Mouse (Mus musculus) midbrain, embryonic 12.5 days (tissue): ENCODE data around the gene Ccdc86. TPM values are rescaled to one million over a fixed set of nuclear protein-coding genes. Genes with fewer than 3 reads are reported as not detected.
A peak's percentile ranks its signal among the peaks of the same experiment; 100 is the strongest.

Experiments
- ATAC-seq: fragments of 200-750 bp; cut with Nextera tagmentation; 2 replicates; pipeline ENCODE4 v1.8.0; 2017; ENCODE audit warnings: low read depth, moderate TSS enrichment, moderate library complexity; ENCODE audit not compliant: low FRiP score
- H3K27ac ChIP-seq: fragments of 300-500 bp; sonication (generic); replicated peaks from 2 replicates; pipeline ENCODE4 v1.5.1; 2016; ENCODE audit warnings: mild to moderate bottlenecking
- H3K27me3 ChIP-seq: fragments of 300-500 bp; sonication (generic); 2 replicates; pipeline ENCODE4 v1.6.1; 2016; ENCODE audit warnings: mild to moderate bottlenecking
- H3K36me3 ChIP-seq: fragments of 300-500 bp; sonication (generic); 2 replicates; pipeline ENCODE4 v1.6.1; 2016
- H3K4me1 ChIP-seq: fragments of 300-500 bp; sonication (generic); 2 replicates; pipeline ENCODE4 v1.6.1; 2016
- H3K4me2 ChIP-seq: fragments of 300-500 bp; sonication (generic); replicated peaks from 2 replicates; pipeline ENCODE4 v1.6.1; 2016; ENCODE audit warnings: mild to moderate bottlenecking, moderate library complexity
- H3K4me3 ChIP-seq: fragments of 300-500 bp; sonication (generic); 2 replicates; pipeline ENCODE4 v1.5.1; 2016; ENCODE audit warnings: mild to moderate bottlenecking
- H3K9ac ChIP-seq: fragments of 300-500 bp; sonication (generic); replicated peaks from 2 replicates; pipeline ENCODE4 v1.6.1; 2016; ENCODE audit warnings: mild to moderate bottlenecking, moderate library complexity
- H3K9me3 ChIP-seq: fragments of 300-500 bp; sonication (generic); 2 replicates; pipeline ENCODE4 v1.6.1; 2016; ENCODE audit warnings: mild to moderate bottlenecking
- WGBS: fragments of 180-500 bp; shearing (Covaris S2); methylation state at CpG from one replicate; pipeline ENCODE4 v1.1.7; 2016; 5-methylcytosine and 5-hydroxymethylcytosine counted together
- polyA plus RNA-seq: library from polyadenylated mRNA; unstranded; fragments of >200 nt; fragmentation: Nextera tagmentation; extraction: Ambion mirVana; gene quantifications from 2 replicates; pipeline ENCODE4 v1.2.1, GENCODE M21; 2016

The Ccdc86 gene
- 21.6 and 23.7 TPM in 2 replicates for polyA plus RNA-seq

GRCm38 (mm10) chr19:10949112-10949511, at the start of gene Ccdc86:
Gene Ccdc86, minus strand, starts transcription at chr19:10949266.
- 0 out of 2 replicates have a peak within 1 kb of the TSS, but pooled peaks have one; percentile 25 for H3K27ac ChIP-seq

GRCm38 (mm10) chr19:10993150-10993549, 44.1 kb upstream of the Ccdc86 start, which contains the start of gene Ms4a15:
Gene Ms4a15, minus strand, starts transcription at chr19:10993250.
- ATAC-seq, result no peak
- Histone ChIP-seq H3K4me2 (no peak within 1 kb of the TSS), H3K9ac (no peak within 1 kb of the TSS), H3K4me3 (no peak within 1 kb of the TSS), H3K9me3 (no peaks in the 10 kb centered on the region), H3K27me3 (no peaks in the 10 kb centered on the region), H3K27ac (no peak within 1 kb of the TSS), H3K4me1 (no peaks in the 10 kb centered on the region), H3K36me3 (no peaks in the 10 kb centered on the region)
- WGBS, result 84% methylated on average over 7 of the region's 7 CpGs

More at GRCm38 (mm10) chr19:10949112-10949511, at the start of gene Ccdc86:
- no peaks in the 10 kb centered on the region for H3K27me3 ChIP-seq
- peak within 1 kb of the TSS; percentile 90 for H3K9ac ChIP-seq
- H3K4me1 ChIP-seq, result peaks cover 30% of the 10 kb centered on the region
- no peaks in the 10 kb centered on the region for H3K9me3 ChIP-seq
- ATAC-seq, result peak; percentile 98
- peak within 1 kb of the TSS; percentile 74 for H3K4me3 ChIP-seq
- H3K4me2 ChIP-seq, result peak within 1 kb of the TSS; percentile 100
- H3K36me3 ChIP-seq, result peaks cover 21% of the 10 kb centered on the region
- WGBS, result 1% methylated on average over 30 of the region's 30 CpGs

- H3K9me3 ChIP-seq, result no peaks in the 10 kb centered on the region
- H3K4me2 ChIP-seq, result no peak overlapping the region
- ATAC-seq, result no peak
- H3K4me1 ChIP-seq, result no peaks in the 10 kb centered on the region
- H3K36me3 ChIP-seq, result no peaks in the 10 kb centered on the region
- no peak overlapping the region for H3K27ac ChIP-seq
- H3K9ac ChIP-seq, result no peak overlapping the region
- no peak overlapping the region for H3K4me3 ChIP-seq
- no peaks in the 10 kb centered on the region for H3K27me3 ChIP-seq
Observed at GRCm38 (mm10) chr19:10991911-10992310, 42.8 kb upstream of the Ccdc86 start.

- Histone ChIP-seq H3K9ac (no peak overlapping the region), H3K4me3 (no peak overlapping the region), H3K4me2 (no peak overlapping the region), H3K9me3 (no peaks in the 10 kb centered on the region), H3K27ac (no peak overlapping the region), H3K27me3 (no peaks in the 10 kb centered on the region), H3K36me3 (no peaks in the 10 kb centered on the region), H3K4me1 (no peaks in the 10 kb centered on the region)
- ATAC-seq, result no peak
- 52% methylated on average over 1 of the region's 1 CpGs for WGBS
Observed at GRCm38 (mm10) chr19:10990751-10991150, 41.7 kb upstream of the Ccdc86 start.

- Histone ChIP-seq H3K4me2 (no peak overlapping the region), H3K4me3 (no peak overlapping the region), H3K36me3 (no peaks in the 10 kb centered on the region), H3K27ac (no peak overlapping the region), H3K4me1 (no peaks in the 10 kb centered on the region), H3K9me3 (no peaks in the 10 kb centered on the region), H3K27me3 (no peaks in the 10 kb centered on the region), H3K9ac (no peak overlapping the region)
- 91% methylated on average over 1 of the region's 1 CpGs for WGBS
- no peak for ATAC-seq
Observed at GRCm38 (mm10) chr19:10988563-10988962, 39.5 kb upstream of the Ccdc86 start.

- ATAC-seq, result no peak
- no peak overlapping the region for H3K4me2 ChIP-seq
- H3K4me3 ChIP-seq, result no peak overlapping the region
- 87% methylated on average over 4 of the region's 4 CpGs for WGBS
- no peaks in the 10 kb centered on the region for H3K27me3 ChIP-seq
- H3K36me3 ChIP-seq, result no peaks in the 10 kb centered on the region
- no peak overlapping the region for H3K9ac ChIP-seq
- no peaks in the 10 kb centered on the region for H3K9me3 ChIP-seq
- no peak overlapping the region for H3K27ac ChIP-seq
- no peaks in the 10 kb centered on the region for H3K4me1 ChIP-seq
Observed at GRCm38 (mm10) chr19:10985889-10986288, 36.8 kb upstream of the Ccdc86 start.

- no peaks in the 10 kb centered on the region for H3K36me3 ChIP-seq
- no peak overlapping the region for H3K9ac ChIP-seq
- H3K4me2 ChIP-seq, result no peak overlapping the region
- H3K4me3 ChIP-seq, result no peak overlapping the region
- 82% methylated on average over 13 of the region's 13 CpGs for WGBS
- no peaks in the 10 kb centered on the region for H3K9me3 ChIP-seq
- no peak for ATAC-seq
- H3K27ac ChIP-seq, result no peak overlapping the region
- H3K4me1 ChIP-seq, result peaks cover 4% of the 10 kb centered on the region
- no peaks in the 10 kb centered on the region for H3K27me3 ChIP-seq
Observed at GRCm38 (mm10) chr19:10984551-10984950, 35.5 kb upstream of the Ccdc86 start.

- Histone ChIP-seq H3K4me1 (peaks cover 7% of the 10 kb centered on the region), H3K27ac (no peak overlapping the region), H3K27me3 (no peaks in the 10 kb centered on the region), H3K9me3 (no peaks in the 10 kb centered on the region), H3K4me2 (peak overlapping the region; percentile 23), H3K9ac (no peak overlapping the region), H3K4me3 (0 out of 2 replicates have a peak overlapping the region, but pooled peaks have one; percentile 12), H3K36me3 (no peaks in the 10 kb centered on the region)
- ATAC-seq, result no peak
- WGBS, result 21% methylated on average over 14 of the region's 14 CpGs
Observed at GRCm38 (mm10) chr19:10983146-10983545, 34.1 kb upstream of the Ccdc86 start.

GRCm38 (mm10) chr19:10980210-10980609, 31.1 kb upstream of the Ccdc86 start:
- no peak overlapping the region for H3K9ac ChIP-seq
- no peak overlapping the region for H3K4me2 ChIP-seq
- WGBS, result 85% methylated on average over 5 of the region's 5 CpGs
- H3K4me3 ChIP-seq, result no peak overlapping the region
- no peaks in the 10 kb centered on the region for H3K27me3 ChIP-seq
- peaks cover 7% of the 10 kb centered on the region for H3K4me1 ChIP-seq
- ATAC-seq, result no peak
- no peaks in the 10 kb centered on the region for H3K9me3 ChIP-seq
- no peaks in the 10 kb centered on the region for H3K36me3 ChIP-seq
- H3K27ac ChIP-seq, result no peak overlapping the region

- 13% methylated on average over 18 of the region's 18 CpGs for WGBS
- no peak overlapping the region for H3K4me3 ChIP-seq
- no peaks in the 10 kb centered on the region for H3K9me3 ChIP-seq
- 0 out of 2 replicates have a peak overlapping the region, but pooled peaks have one; percentile 20 for H3K9ac ChIP-seq
- peaks cover 7% of the 10 kb centered on the region for H3K4me1 ChIP-seq
- peak overlapping the region; percentile 32 for H3K4me2 ChIP-seq
- H3K36me3 ChIP-seq, result no peaks in the 10 kb centered on the region
- no peaks in the 10 kb centered on the region for H3K27me3 ChIP-seq
- peak; percentile 55 for ATAC-seq
- no peak overlapping the region for H3K27ac ChIP-seq
Observed at GRCm38 (mm10) chr19:10979184-10980168, 30.4 kb upstream of the Ccdc86 start.

- Histone ChIP-seq H3K27ac (no peak overlapping the region), H3K4me1 (peaks cover 7% of the 10 kb centered on the region), H3K27me3 (no peaks in the 10 kb centered on the region), H3K9me3 (peaks cover 8% of the 10 kb centered on the region), H3K4me3 (no peak overlapping the region), H3K9ac (no peak overlapping the region), H3K36me3 (no peaks in the 10 kb centered on the region), H3K4me2 (no peak overlapping the region)
- 52% methylated on average over 4 of the region's 4 CpGs for WGBS
- ATAC-seq, result no peak
Observed at GRCm38 (mm10) chr19:10976318-10976717, 27.3 kb upstream of the Ccdc86 start.

GRCm38 (mm10) chr19:10975187-10975586, 26.1 kb upstream of the Ccdc86 start:
- no peaks in the 10 kb centered on the region for H3K27me3 ChIP-seq
- H3K9me3 ChIP-seq, result peaks cover 8% of the 10 kb centered on the region
- H3K27ac ChIP-seq, result no peak overlapping the region
- no peak overlapping the region for H3K4me3 ChIP-seq
- H3K4me1 ChIP-seq, result peaks cover 7% of the 10 kb centered on the region
- WGBS, result 88% methylated on average over 2 of the region's 2 CpGs
- H3K9ac ChIP-seq, result no peak overlapping the region
- no peak overlapping the region for H3K4me2 ChIP-seq
- ATAC-seq, result no peak
- no peaks in the 10 kb centered on the region for H3K36me3 ChIP-seq
